Mouse (Mus musculus) spleen, adult 2 months (tissue): ENCODE results near the gene Itga3. TPM values are rescaled to one million over a fixed set of nuclear protein-coding genes. Genes with fewer than 3 reads are reported as not detected.

ENCODE experiments used
- DNase-seq, 2 experiments: peaks; one replicate each; pipeline versions ENCODE4 v3.0.0 to v3.0.0-alpha.2; 2012 to 2021; ENCODE audit warnings: low spot score in 2 of 2, low read depth in 1 of 2
- H3K27ac ChIP-seq: fragments of 200-500 bp; 2 replicates; pipeline ENCODE4 v1.5.1; 2012; ENCODE audit warnings: low read length, inconsistent platforms; ENCODE audit not compliant: insufficient read depth
- H3K27me3 ChIP-seq: fragments of 200-500 bp; 2 replicates; pipeline ENCODE4 v1.6.1; 2012; ENCODE audit warnings: mild to moderate bottlenecking, moderate library complexity, low read length, inconsistent platforms; ENCODE audit not compliant: control insufficient read depth, insufficient read depth
- H3K36me3 ChIP-seq: fragments of 200-500 bp; 2 replicates; pipeline ENCODE4 v1.6.1; 2012; ENCODE audit warnings: mild to moderate bottlenecking, low read length, inconsistent platforms; ENCODE audit not compliant: control insufficient read depth, insufficient read depth
- H3K4me1 ChIP-seq: fragments of 200-500 bp; 2 replicates; pipeline ENCODE4 v1.6.1; 2011; ENCODE audit warnings: inconsistent platforms; ENCODE audit not compliant: control insufficient read depth, insufficient read depth, insufficient read length
- H3K4me3 ChIP-seq: fragments of 200-500 bp; 2 replicates; pipeline ENCODE4 v1.5.1; 2011; ENCODE audit warnings: mild to moderate bottlenecking, inconsistent platforms; ENCODE audit not compliant: insufficient read depth, insufficient read length; ENCODE audit errors: extremely low read depth
- CTCF ChIP-seq: fragments of 200-500 bp; IDR thresholded peaks from 2 replicates; pipeline ENCODE4 v1.5.1; 2011; ENCODE audit warnings: mild to moderate bottlenecking, inconsistent platforms; ENCODE audit not compliant: insufficient read depth, insufficient read length, insufficient replicate concordance; ENCODE audit errors: extremely low read depth
- POLR2A ChIP-seq: fragments of 200-500 bp; IDR thresholded peaks from 2 replicates; pipeline ENCODE4 v1.6.1; 2011; ENCODE audit warnings: low read depth, low read length, inconsistent platforms
- WGBS: fragments of 180-500 bp; shearing (Covaris S2); methylation state at CpG from one replicate; pipeline ENCODE4 v1.1.7; 2018; 5-methylcytosine and 5-hydroxymethylcytosine counted together
- polyA plus RNA-seq: library from polyadenylated mRNA; depleted of rRNA; stranded (reverse); fragments of >200 nt; gene quantifications from 2 replicates; pipeline ENCODE4 v1.2.3, GENCODE M21; 2012; rRNA removed

The Itga3 gene
- 12.7 and 13.9 TPM in 2 replicates for polyA plus RNA-seq

- TF ChIP-seq CTCF (no peak), POLR2A (no peak)
- peak in 1 of 2 experiments; percentile 30 for DNase-seq
- H3K4me3 ChIP-seq, result peak within 1 kb of the TSS; percentile 68
- WGBS, result 2% methylated on average over 45 of the region's 51 CpGs
- no peaks in the 10 kb centered on the region for H3K36me3 ChIP-seq
- H3K27me3 ChIP-seq, result peaks cover 8% of the 10 kb centered on the region
- H3K4me1 ChIP-seq, result no peaks in the 10 kb centered on the region; the same call in 1 of the 2 replicates
- peak within 1 kb of the TSS; percentile 44; the same call in 1 of the 2 replicates for H3K27ac ChIP-seq
Measured at GRCm38 (mm10) chr11:95076536-95077111, at the start of gene Itga3. Itga3 (minus strand) TSS chr11:95076801.

- TF ChIP-seq CTCF, result no peak
- TF ChIP-seq POLR2A, result no peak
- Histone ChIP-seq H3K27ac (no peak overlapping the region), H3K27me3 (peaks cover 20% of the 10 kb centered on the region), H3K4me1 (peaks cover 6% of the 10 kb centered on the region; the same call in 1 of the 2 replicates), H3K4me3 (no peak overlapping the region), H3K36me3 (no peaks in the 10 kb centered on the region)
- 40% methylated on average over 7 of the region's 7 CpGs for WGBS
- no peak for DNase-seq
Measured at GRCm38 (mm10) chr11:95125366-95125948, 48.9 kb upstream of the Itga3 start.

- no peaks in the 10 kb centered on the region for H3K36me3 ChIP-seq
- no peak for DNase-seq
- H3K27ac ChIP-seq, result no peak overlapping the region
- WGBS, result 82% methylated on average over 6 of the region's 6 CpGs
- H3K4me3 ChIP-seq, result no peak overlapping the region
- peaks cover 28% of the 10 kb centered on the region for H3K27me3 ChIP-seq
- peaks cover 6% of the 10 kb centered on the region; the same call in 1 of the 2 replicates for H3K4me1 ChIP-seq
- TF ChIP-seq POLR2A, result no peak
- TF ChIP-seq CTCF, result no peak
Measured at GRCm38 (mm10) chr11:95122100-95122489, 45.5 kb upstream of the Itga3 start.

- no peak for DNase-seq
- 6% methylated on average over 60 of the region's 63 CpGs for WGBS
- Histone ChIP-seq H3K27me3 (peaks cover 26% of the 10 kb centered on the region), H3K36me3 (no peaks in the 10 kb centered on the region), H3K4me1 (peaks cover 4% of the 10 kb centered on the region; the same call in 1 of the 2 replicates), H3K27ac (no peak overlapping the region), H3K4me3 (no peak overlapping the region; the same call in 1 of the 2 replicates)
- TF ChIP-seq POLR2A (no peak), CTCF (no peak)
Measured at GRCm38 (mm10) chr11:95121161-95122099, 44.8 kb upstream of the Itga3 start.

GRCm38 (mm10) chr11:95120633-95121020 is 44.0 kb upstream of the Itga3 start:
- peaks cover 25% of the 10 kb centered on the region for H3K27me3 ChIP-seq
- no peak for TF ChIP-seq CTCF
- no peak for TF ChIP-seq POLR2A
- no peak overlapping the region for H3K27ac ChIP-seq
- WGBS, result 8% methylated on average over 21 of the region's 21 CpGs
- no peak overlapping the region for H3K4me3 ChIP-seq
- H3K36me3 ChIP-seq, result no peaks in the 10 kb centered on the region
- DNase-seq, result no peak
- peaks cover 2% of the 10 kb centered on the region; the same call in 1 of the 2 replicates for H3K4me1 ChIP-seq

GRCm38 (mm10) chr11:95119990-95120632 is 43.5 kb upstream of the Itga3 start, which contains the start of gene Dlx3:
Dlx3 (plus strand) TSS chr11:95120119.
- Histone ChIP-seq H3K27me3 (peaks cover 23% of the 10 kb centered on the region), H3K27ac (no peak within 1 kb of the TSS), H3K36me3 (no peaks in the 10 kb centered on the region), H3K4me1 (peaks cover 2% of the 10 kb centered on the region; the same call in 1 of the 2 replicates), H3K4me3 (no peak within 1 kb of the TSS)
- TF ChIP-seq CTCF (no peak), POLR2A (no peak)
- 4% methylated on average over 55 of the region's 55 CpGs for WGBS
- DNase-seq, result no peak
